In the genomic region with DNA sequence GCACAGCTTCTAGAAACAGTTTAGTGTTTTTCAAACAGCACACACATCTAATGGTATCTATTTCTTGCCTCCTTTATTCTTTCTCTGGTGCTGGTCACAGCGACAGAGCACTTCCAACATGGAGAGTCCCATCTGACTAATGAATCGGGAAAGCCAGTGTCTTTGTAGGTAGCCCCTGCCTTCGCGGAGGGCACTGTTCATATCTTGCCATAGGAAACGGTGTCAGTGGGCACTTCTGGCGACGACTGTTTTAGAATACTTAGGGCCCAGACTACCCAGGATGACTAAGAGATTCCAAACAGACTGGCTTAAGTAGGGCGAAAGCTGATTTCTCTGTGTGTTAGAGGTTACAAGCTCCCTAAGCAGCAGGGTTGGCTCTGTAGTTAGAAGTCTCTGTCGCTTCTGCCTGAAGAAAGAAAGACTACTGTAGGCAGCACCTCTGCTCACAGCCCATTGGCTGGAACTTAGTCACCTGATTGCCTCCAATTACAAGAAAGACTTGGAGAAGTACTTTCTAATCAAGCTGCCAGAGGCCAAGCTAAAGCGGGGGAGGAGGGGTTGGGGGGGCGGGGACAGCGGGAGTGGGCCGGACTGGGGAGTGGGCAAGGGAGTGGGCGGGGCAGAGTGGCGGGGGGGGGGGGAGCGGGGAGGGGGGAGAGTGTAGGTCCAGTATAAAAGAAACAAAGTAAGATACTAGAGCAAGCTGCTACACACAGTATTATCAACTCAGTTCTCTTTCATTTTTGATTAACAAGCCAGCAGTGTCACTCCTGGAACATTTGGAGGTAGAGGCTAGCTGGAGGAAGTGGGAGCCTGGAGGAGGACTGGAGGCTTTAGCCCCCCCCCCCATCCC, we compare ENCODE assay signal across 8 mouse cellular contexts. TPM values are rescaled to one million over a fixed set of nuclear protein-coding genes. Genes with fewer than 3 reads are reported as not detected.
DNase-seq lines count a peak whose midpoint lies in the region; ATAC-seq and TF ChIP-seq lines count a peak whose summit lies in the region.

No protein-coding gene starts in this region.

- H3K9me3 ChIP-seq in midbrain, embryonic 12.5 days, result 0 out of 2 replicates have a peak, but pooled peaks cover 4% of the 10 kb centered on the region
- H3K9me3 ChIP-seq in midbrain, embryonic 13.5 days, result 0 out of 2 replicates have a peak, but pooled peaks cover 2% of the 10 kb centered on the region
- peaks cover 3% of the 10 kb centered on the region; the same call in 1 of the 2 replicates for H3K9me3 ChIP-seq in hindbrain, embryonic 16.5 days (ENCODE audit: control insufficient read depth, low read length)
- H3K9me3 ChIP-seq in liver, embryonic 14.5 days (ENCODE audit: control insufficient read depth, low read length), result peaks cover 5% of the 10 kb centered on the region

- ATAC-seq in midbrain, embryonic 12.5 days (ENCODE audit: low FRiP score, low read depth), result no peak
- no peak for ATAC-seq in midbrain, embryonic 13.5 days
- no peak for ATAC-seq in hindbrain, embryonic 16.5 days
- ATAC-seq in liver, embryonic 14.5 days (ENCODE audit: insufficient read depth), result peak; percentile 87

- intact Hi-C loops in left cerebral cortex, postnatal 14 days (cut with DNase I), result no loop called here

- no peak overlapping the region for H3K4me3 ChIP-seq in midbrain, embryonic 12.5 days
- no peak overlapping the region for H3K4me3 ChIP-seq in midbrain, embryonic 13.5 days (replicated peaks)
- no peak overlapping the region; the same call in 1 of the 2 replicates for H3K4me3 ChIP-seq in brown adipose tissue, adult 24 weeks (ENCODE audit: insufficient read depth, low read depth, low read length)
- H3K4me3 ChIP-seq in hindbrain, embryonic 16.5 days (ENCODE audit: low read length), result no peak overlapping the region
- peak overlapping the region; percentile 21 to 31 for H3K4me3 ChIP-seq in liver, embryonic 14.5 days (ENCODE audit: insufficient read depth in 1 of 2, low read depth in 2 of 2, low read length in 2 of 2)

- H3K27ac ChIP-seq in midbrain, embryonic 12.5 days (replicated peaks), result no peak overlapping the region
- H3K27ac ChIP-seq in midbrain, embryonic 13.5 days, result no peak overlapping the region
- H3K27ac ChIP-seq in brown adipose tissue, adult 24 weeks (replicated peaks; ENCODE audit: low read depth, low read length), result peak overlapping the region; percentile 92
- no peak overlapping the region for H3K27ac ChIP-seq in hindbrain, embryonic 16.5 days (ENCODE audit: low read depth, low read length)
- H3K27ac ChIP-seq in liver, embryonic 14.5 days, result no peak overlapping the region; the same call in 1 of the 2 replicates

- no peaks in the 10 kb centered on the region for H3K4me1 ChIP-seq in midbrain, embryonic 12.5 days
- no peaks in the 10 kb centered on the region for H3K4me1 ChIP-seq in midbrain, embryonic 13.5 days (replicated peaks)
- H3K4me1 ChIP-seq in brown adipose tissue, adult 24 weeks (ENCODE audit: control insufficient read depth, insufficient read depth, insufficient read length, low read length), result no peaks in the 10 kb centered on the region; the same call in 1 of the 2 replicates
- no peaks in the 10 kb centered on the region for H3K4me1 ChIP-seq in hindbrain, embryonic 16.5 days (ENCODE audit: control insufficient read depth, insufficient read depth, low read depth, low read length)
- peaks cover 0 to 8% of the 10 kb centered on the region in 2 experiments; a peak in 2 of 4 replicates for H3K4me1 ChIP-seq in liver, embryonic 14.5 days (replicated peaks; ENCODE audit: control insufficient read depth in 2 of 2, insufficient read depth in 2 of 2, low read length in 1 of 2)

- TF ChIP-seq EP300 in liver, embryonic 14.5 days (IDR thresholded peaks at IDR 0.05; ENCODE audit: low read depth), result no peak

- DNase-seq in liver, embryonic 14.5 days (ENCODE audit: low read depth in 3 of 3, low spot score in 3 of 3), result peak; percentile 42 to 59 (median 55)
- no peak for DNase-seq in thymus, postnatal 36 days
- no peak for DNase-seq in left cerebral cortex, postnatal 14 days (ENCODE audit: low spot score in 2 of 2)
- DNase-seq in gastrocnemius, postnatal 10 days, result no peak

- H3K27me3 ChIP-seq in midbrain, embryonic 12.5 days, result no peaks in the 10 kb centered on the region
- H3K27me3 ChIP-seq in midbrain, embryonic 13.5 days, result no peaks in the 10 kb centered on the region
- no peaks in the 10 kb centered on the region for H3K27me3 ChIP-seq in hindbrain, embryonic 16.5 days (replicated peaks; ENCODE audit: control insufficient read depth, insufficient read depth, low read length)
- no peaks in the 10 kb centered on the region for H3K27me3 ChIP-seq in liver, embryonic 14.5 days (ENCODE audit: control insufficient read depth, insufficient read depth, low read length)

- H3K9ac ChIP-seq in midbrain, embryonic 12.5 days (replicated peaks), result no peak overlapping the region
- H3K9ac ChIP-seq in midbrain, embryonic 13.5 days (replicated peaks), result no peak overlapping the region
- no peak overlapping the region for H3K9ac ChIP-seq in hindbrain, embryonic 16.5 days (ENCODE audit: low read depth, low read length)
- H3K9ac ChIP-seq in liver, embryonic 14.5 days (replicated peaks), result peak overlapping the region; percentile 25

- H3K4me2 ChIP-seq in midbrain, embryonic 12.5 days (replicated peaks), result peak overlapping the region; percentile 5; the same call in 1 of the 2 replicates
- H3K4me2 ChIP-seq in midbrain, embryonic 13.5 days (replicated peaks), result no peak overlapping the region
- 0 out of 2 replicates have a peak overlapping the region, but pooled peaks have one; percentile 3 for H3K4me2 ChIP-seq in hindbrain, embryonic 16.5 days (ENCODE audit: low read length)
- H3K4me2 ChIP-seq in liver, embryonic 14.5 days (ENCODE audit: low read depth), result peak overlapping the region; percentile 56

- H3K36me3 ChIP-seq in midbrain, embryonic 12.5 days, result no peaks in the 10 kb centered on the region
- H3K36me3 ChIP-seq in midbrain, embryonic 13.5 days, result no peaks in the 10 kb centered on the region
- no peaks in the 10 kb centered on the region for H3K36me3 ChIP-seq in hindbrain, embryonic 16.5 days (ENCODE audit: control insufficient read depth, insufficient read depth, low read length)
- no peaks in the 10 kb centered on the region for H3K36me3 ChIP-seq in liver, embryonic 14.5 days (replicated peaks; ENCODE audit: control insufficient read depth, insufficient read depth, low read depth)

- TF ChIP-seq CTCF in liver, embryonic 14.5 days (IDR thresholded peaks at IDR 0.05; ENCODE audit: low read depth), result no peak

- 39% methylated on average over 11 of the region's 16 CpGs for WGBS in midbrain, embryonic 12.5 days
- 28% methylated on average over 12 of the region's 16 CpGs for WGBS in midbrain, embryonic 13.5 days
- WGBS in hindbrain, embryonic 16.5 days, result 42% methylated on average over 13 of the region's 16 CpGs
- 15% methylated on average over 13 of the region's 16 CpGs for WGBS in liver, embryonic 14.5 days (ENCODE audit: insufficient replicate concordance)

RNA-seq across cellular contexts. Expression of a gene that starts 28.7 kb away (rescaled TPM):
- 77.2 and 78.6 TPM in 2 replicates for polyA plus RNA-seq in midbrain, embryonic 12.5 days (2016; fragmentation: Nextera tagmentation; extraction: Ambion mirVana)
- polyA plus RNA-seq in midbrain, embryonic 13.5 days (2015; fragmentation: Nextera tagmentation; extraction: Ambion mirVana), result 50.9 and 55.9 TPM in 2 replicates
- 7.8 and 10.2 TPM in 2 replicates for polyA plus RNA-seq in brown adipose tissue, adult 24 weeks (2012; ENCODE audit: insufficient read depth, insufficient read length, missing spikeins)
- polyA plus RNA-seq in hindbrain, embryonic 16.5 days (2015; fragmentation: Nextera tagmentation; extraction: Ambion mirVana), result 29.3 and 31.7 TPM in 2 replicates
- 34.0 and 60.2 TPM in 2 replicates for polyA plus RNA-seq in liver, embryonic 14.5 days (2012; rRNA removed)
- polyA plus RNA-seq in liver, embryonic 14.5 days (2014; fragmentation: Nextera tagmentation; extraction: Ambion mirVana), result 103 and 111 TPM in 2 replicates
- 10 to 100 TPM; 12.4 to 14.9 TPM for total RNA-seq in left cerebral cortex, postnatal 14 days (2021)
- 10 to 100 TPM in 1 of 2 experiments, 1 to 10 TPM in 1; 9.1 to 10.5 TPM for total RNA-seq in gastrocnemius, postnatal 10 days (2021)

Comparison
In these comparisons a context has a peak if more than half of its experiments do, and no peak if none do; other contexts are left out.
1. H3K4me3 ChIP-seq: peak in liver, embryonic 14.5 days (2 of 2); none in midbrain, embryonic 12.5 days (single experiment), midbrain, embryonic 13.5 days (single experiment), brown adipose tissue, adult 24 weeks (single experiment) and hindbrain, embryonic 16.5 days (single experiment).
2. DNase-seq: peak in liver, embryonic 14.5 days (3 of 3); none in thymus, postnatal 36 days (0 of 2), left cerebral cortex, postnatal 14 days (0 of 2) and gastrocnemius, postnatal 10 days (single experiment).